10 mouse cellular contexts compared by ENCODE assay signal in the genomic region with DNA sequence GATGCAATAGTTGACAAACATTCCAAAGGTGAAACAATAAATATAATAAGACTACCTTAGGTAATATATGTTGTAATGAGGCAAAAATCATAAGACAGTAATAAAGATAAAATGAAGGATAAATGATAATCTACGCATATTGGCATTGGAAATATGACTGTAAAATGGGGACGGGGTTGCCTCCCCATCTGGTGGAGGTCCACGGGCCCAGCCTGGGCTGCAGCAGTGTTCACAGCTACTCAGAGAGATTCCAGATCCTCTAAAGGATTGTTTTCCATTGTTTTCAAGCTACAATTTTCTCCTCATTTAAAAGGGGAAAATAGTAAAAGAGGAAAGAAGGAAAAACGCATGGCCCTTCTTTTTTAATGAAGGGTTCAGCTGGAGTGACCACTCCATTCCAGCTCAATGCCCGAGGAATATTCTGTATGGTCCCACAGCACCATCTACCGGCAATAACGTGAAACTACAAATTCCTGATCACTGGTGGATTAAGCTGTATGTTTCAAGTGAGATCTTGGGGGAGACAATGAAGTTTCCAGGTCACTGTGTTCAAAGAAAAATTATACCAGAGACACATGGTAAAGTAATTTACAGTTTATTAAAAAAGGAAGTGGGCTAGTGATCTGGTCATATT. TPM values are rescaled to one million over a fixed set of nuclear protein-coding genes. Genes with fewer than 3 reads are reported as not detected.
A peak's percentile ranks its signal among the peaks of the same experiment; 100 is the strongest.
DNase-seq lines count a peak whose midpoint lies in the region; ATAC-seq and TF ChIP-seq lines count a peak whose summit lies in the region.
"Had no signal": no experiment of that assay in that cellular context is flagged by ENCODE, and none has a peak within 500 bp of the region (broad histone marks: within the 10 kb centered on the region; RNA-seq: fewer than 3 reads in every experiment).

No protein-coding gene starts in this region.

- DNase-seq in liver (peak; percentile 41), ZHBTc4 (ENCODE audit: low read depth, low spot score) (peak; percentile 73)
- no peak for DNase-seq in liver, embryonic 11.5 days (ENCODE audit: low spot score)
- peak; percentile 42 to 66 for DNase-seq in heart, postnatal 14 days
- DNase-seq in layer of hippocampus, adult 11-12 months (ENCODE audit: low spot score) = peak; percentile 62
- peak; percentile 56 for DNase-seq in lung, postnatal 10 days
- peak; percentile 19 to 26 for DNase-seq in right cerebral cortex, postnatal 36 days (ENCODE audit: low spot score in 2 of 2)

- no peak overlapping the region for H3K4me3 ChIP-seq in liver, embryonic 11.5 days (ENCODE audit: low read depth, low read length)
- no peak overlapping the region for H3K4me3 ChIP-seq in cortical plate, adult 2 months (ENCODE audit: insufficient read depth, low read length)
- H3K4me3 ChIP-seq: embryonic facial prominence, embryonic 13.5 days; megakaryocyte, embryonic 14.5 days had no signal

- H3K36me3 ChIP-seq in liver, embryonic 11.5 days (ENCODE audit: control insufficient read depth, insufficient read depth, low read length) = no peaks in the 10 kb centered on the region
- H3K36me3 ChIP-seq: embryonic facial prominence, embryonic 13.5 days had no signal

- H3K27ac ChIP-seq in liver, embryonic 11.5 days (ENCODE audit: low read depth, low read length) = no peak overlapping the region
- no peak overlapping the region for H3K27ac ChIP-seq in cortical plate, adult 2 months (ENCODE audit: insufficient read depth, low read length)
- H3K27ac ChIP-seq: embryonic facial prominence, embryonic 13.5 days had no signal

- H3K27me3 ChIP-seq in liver, embryonic 11.5 days (replicated peaks; ENCODE audit: control insufficient read depth, insufficient read depth, low read length) = no peaks in the 10 kb centered on the region
- H3K27me3 ChIP-seq: embryonic facial prominence, embryonic 13.5 days had no signal

- no peaks in the 10 kb centered on the region for H3K9me3 ChIP-seq in liver, embryonic 11.5 days (ENCODE audit: control insufficient read depth, low read length)
- H3K9me3 ChIP-seq: embryonic facial prominence, embryonic 13.5 days; megakaryocyte, embryonic 14.5 days had no signal

- TF ChIP-seq POLR2A in cortical plate, adult 2 months (IDR thresholded peaks at IDR 0.05; ENCODE audit: extremely low read depth, insufficient read depth, low read length) = no peak

- no peak overlapping the region for H3K4me2 ChIP-seq in liver, embryonic 11.5 days
- H3K4me2 ChIP-seq: embryonic facial prominence, embryonic 13.5 days had no signal

- ATAC-seq in liver, embryonic 11.5 days (replicated peaks; ENCODE audit: low FRiP score) = no peak

- WGBS in liver, embryonic 11.5 days = 36% methylated on average over 7 of the region's 7 CpGs

- no peak overlapping the region for H3K9ac ChIP-seq in liver, embryonic 11.5 days (ENCODE audit: low read depth, low read length)
- H3K9ac ChIP-seq: embryonic facial prominence, embryonic 13.5 days had no signal

- peak; percentile 74 for TF ChIP-seq CTCF in cortical plate, adult 2 months (IDR thresholded peaks at IDR 0.05; ENCODE audit: extremely low read depth, insufficient read depth, low read length)

- H3K4me1 ChIP-seq in liver, embryonic 11.5 days (replicated peaks; ENCODE audit: control insufficient read depth, insufficient read depth, low read length) = peaks cover 12% of the 10 kb centered on the region
- H3K4me1 ChIP-seq in cortical plate, adult 2 months (ENCODE audit: control insufficient read depth, insufficient read depth, low read length) = no peaks in the 10 kb centered on the region
- H3K4me1 ChIP-seq: embryonic facial prominence, embryonic 13.5 days had no signal

- intact Hi-C loops in heart, postnatal 14 days (cut with DNase I) = loop anchor here (2.0 kb wide), 2 partner anchors 21 to 1497 kb away; no protein-coding TSS in a partner anchor

RNA-seq across cellular contexts. Expression of a gene that starts 50.8 kb away (rescaled TPM):
- not detected in 2 replicates for polyA plus RNA-seq in liver, embryonic 11.5 days (2014; fragmentation: Nextera tagmentation; extraction: Ambion mirVana)
- polyA plus RNA-seq in cortical plate, adult 2 months (2012; rRNA removed) = not detected in 2 replicates
- total RNA-seq in heart, postnatal 14 days (2021) = not detected
- polyA plus RNA-seq: embryonic facial prominence, embryonic 13.5 days had no signal
